Mouse (Mus musculus) hindbrain, embryonic 15.5 days (tissue): Measurements from ENCODE around the gene Mdga2. TPM values are rescaled to one million over a fixed set of nuclear protein-coding genes. Genes with fewer than 3 reads are reported as not detected.

ENCODE experiments used
- ATAC-seq: fragments of 200-750 bp; cut with Nextera tagmentation; 2 replicates; pipeline ENCODE4 v1.8.0; 2017; ENCODE audit warnings: low read depth, moderate number of reproducible peaks, moderate TSS enrichment; ENCODE audit not compliant: low FRiP score
- H3K27ac ChIP-seq: fragments of 300-500 bp; sonication (generic); replicated peaks from 2 replicates; pipeline ENCODE4 v1.5.1; 2015; ENCODE audit warnings: mild to moderate bottlenecking, inconsistent platforms
- H3K27me3 ChIP-seq: fragments of 300-500 bp; sonication (generic); 2 replicates; pipeline ENCODE4 v1.6.1; 2015; ENCODE audit warnings: control low read depth, inconsistent platforms
- H3K36me3 ChIP-seq: fragments of 300-500 bp; sonication (generic); 2 replicates; pipeline ENCODE4 v1.6.1; 2015; ENCODE audit warnings: control low read depth, inconsistent platforms
- H3K4me1 ChIP-seq: fragments of 300-500 bp; sonication (generic); replicated peaks from 2 replicates; pipeline ENCODE4 v1.6.1; 2015; ENCODE audit warnings: control low read depth, inconsistent platforms
- H3K4me2 ChIP-seq: fragments of 300-500 bp; sonication (generic); 2 replicates; pipeline ENCODE4 v1.6.1; 2015; ENCODE audit warnings: moderate library complexity, mild to moderate bottlenecking, inconsistent platforms
- H3K4me3 ChIP-seq: fragments of 300-500 bp; sonication (generic); 2 replicates; pipeline ENCODE4 v1.5.1; 2015; ENCODE audit warnings: mild to moderate bottlenecking, inconsistent platforms
- H3K9ac ChIP-seq: fragments of 300-500 bp; sonication (generic); 2 replicates; pipeline ENCODE4 v1.6.1; 2015; ENCODE audit warnings: inconsistent platforms
- H3K9me3 ChIP-seq: fragments of 300-500 bp; sonication (generic); 2 replicates; pipeline ENCODE4 v1.6.1; 2016; ENCODE audit warnings: control low read depth, inconsistent platforms
- WGBS: fragments of 180-500 bp; shearing (Covaris S2); methylation state at CpG from one replicate; pipeline ENCODE4 v1.1.7; 2015; 5-methylcytosine and 5-hydroxymethylcytosine counted together
- polyA plus RNA-seq: library from polyadenylated mRNA; unstranded; fragments of >200 nt; fragmentation: Nextera tagmentation; extraction: Ambion mirVana; gene quantifications from 2 replicates; pipeline ENCODE4 v1.2.1, GENCODE M21; 2015

Mdga2 gene
- polyA plus RNA-seq, 1 experiment from 2014 or later: 35.5 TPM

DNA sequence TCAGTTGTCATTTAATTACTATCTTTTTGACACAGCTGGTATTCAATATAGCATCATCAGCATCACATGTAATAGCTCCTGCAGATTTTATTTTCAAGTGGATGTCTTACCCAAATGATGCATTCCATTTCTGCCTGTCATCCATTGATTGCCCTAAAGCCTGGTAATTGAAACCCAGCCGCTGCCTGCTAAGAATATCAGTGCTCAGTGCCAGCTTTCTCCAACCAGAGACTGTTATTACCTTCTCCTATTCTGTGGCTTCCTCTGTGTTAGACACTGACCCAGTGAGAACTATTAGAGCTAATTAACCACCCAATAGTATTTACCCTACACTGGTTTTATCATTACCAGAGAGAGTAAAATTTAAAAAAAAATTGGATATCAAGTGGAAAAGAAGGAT, 333.7 kb downstream of the Mdga2 start:
- H3K9ac ChIP-seq: no peak overlapping the region
- no peak overlapping the region for H3K27ac ChIP-seq
- H3K4me2 ChIP-seq: no peak overlapping the region
- H3K4me3 ChIP-seq: no peak overlapping the region
- H3K9me3 ChIP-seq: no peaks in the 10 kb centered on the region
- ATAC-seq: 0 out of 2 replicates have a peak, but pooled peaks have one; percentile 59
- no peaks in the 10 kb centered on the region for H3K36me3 ChIP-seq
- 24% methylated on average over 1 of the region's 1 CpGs for WGBS
- H3K27me3 ChIP-seq: no peaks in the 10 kb centered on the region
- peaks cover 6% of the 10 kb centered on the region; the same call in 1 of the 2 replicates for H3K4me1 ChIP-seq

DNA sequence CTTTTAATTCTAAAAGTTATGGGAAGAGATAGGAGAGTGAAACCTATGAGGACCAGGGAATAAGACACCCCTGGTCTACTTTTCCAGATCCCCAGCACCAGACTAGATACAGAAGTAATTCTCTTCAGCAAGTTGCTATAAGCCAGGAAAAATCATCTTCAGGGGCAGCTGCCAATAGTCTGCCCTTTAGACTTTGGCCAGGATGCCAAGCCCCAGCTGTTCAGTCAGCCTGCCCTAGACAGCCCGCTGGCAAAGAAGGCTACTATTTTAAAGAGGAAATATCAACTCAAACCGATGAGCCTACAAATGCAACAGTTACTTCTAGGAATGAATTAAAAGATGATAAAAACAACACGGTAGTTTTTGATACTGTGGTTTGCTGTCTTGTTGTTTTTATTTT, 356.1 kb downstream of the Mdga2 start:
- H3K9ac ChIP-seq: no peak overlapping the region
- H3K4me3 ChIP-seq: no peak overlapping the region
- H3K4me1 ChIP-seq: no peaks in the 10 kb centered on the region
- no peak overlapping the region for H3K27ac ChIP-seq
- H3K9me3 ChIP-seq: no peaks in the 10 kb centered on the region
- H3K36me3 ChIP-seq: no peaks in the 10 kb centered on the region
- no peak overlapping the region for H3K4me2 ChIP-seq
- ATAC-seq: no peak
- 77% methylated on average over 3 of the region's 3 CpGs for whole genome bisulfite sequencing
- no peaks in the 10 kb centered on the region for H3K27me3 ChIP-seq

DNA sequence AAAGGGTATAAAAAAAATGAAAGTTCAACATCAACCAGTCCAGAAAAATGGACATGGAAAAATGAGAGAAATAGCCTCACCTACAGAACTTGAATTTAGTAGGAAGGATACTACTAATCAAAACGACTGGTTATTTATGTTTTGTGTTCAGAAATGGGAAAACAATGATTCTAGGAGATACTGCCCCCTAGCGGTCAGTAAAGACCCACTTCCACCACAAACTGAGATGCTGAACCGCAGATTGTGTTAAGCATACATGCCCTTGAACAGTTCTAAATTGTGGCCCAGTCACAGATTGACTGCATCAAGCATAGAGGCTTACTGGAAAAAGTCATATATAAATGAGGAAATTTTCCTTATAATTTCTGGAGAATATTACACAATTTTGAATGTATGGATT, 369.2 kb downstream of the Mdga2 start:
- WGBS: 20% methylated on average over 3 of the region's 3 CpGs
- no peaks in the 10 kb centered on the region for H3K36me3 ChIP-seq
- no peak overlapping the region for H3K27ac ChIP-seq
- no peak for ATAC-seq
- no peaks in the 10 kb centered on the region for H3K27me3 ChIP-seq
- no peaks in the 10 kb centered on the region for H3K4me1 ChIP-seq
- no peak overlapping the region for H3K4me2 ChIP-seq
- no peaks in the 10 kb centered on the region for H3K9me3 ChIP-seq
- H3K4me3 ChIP-seq: no peak overlapping the region
- no peak overlapping the region for H3K9ac ChIP-seq

DNA sequence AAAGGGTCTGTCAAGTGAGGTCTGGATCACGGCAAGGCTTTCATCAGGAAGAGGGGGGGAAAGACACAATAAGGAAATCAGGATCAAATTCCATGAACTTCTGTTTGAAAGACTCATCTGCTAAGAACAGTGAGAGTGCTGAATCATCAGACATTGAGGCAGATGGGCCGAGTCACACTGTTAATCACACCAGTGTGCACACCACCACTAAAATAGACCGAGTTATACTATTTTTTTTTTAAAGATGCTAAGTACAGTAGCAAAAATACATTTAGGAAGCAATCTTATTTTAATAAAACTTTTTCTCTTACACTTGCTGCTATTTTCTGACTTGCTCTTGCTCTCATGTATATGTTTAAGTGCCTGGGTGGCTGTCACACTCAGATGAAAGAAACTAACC, 382.0 kb downstream of the Mdga2 start:
- no peak overlapping the region for H3K27ac ChIP-seq
- ATAC-seq: no peak
- no peaks in the 10 kb centered on the region for H3K4me1 ChIP-seq
- H3K36me3 ChIP-seq: no peaks in the 10 kb centered on the region
- no peaks in the 10 kb centered on the region for H3K27me3 ChIP-seq
- no peak overlapping the region for H3K9ac ChIP-seq
- no peak overlapping the region for H3K4me2 ChIP-seq
- WGBS: 62% methylated on average over 3 of the region's 3 CpGs
- no peak overlapping the region for H3K4me3 ChIP-seq
- H3K9me3 ChIP-seq: no peaks in the 10 kb centered on the region

DNA sequence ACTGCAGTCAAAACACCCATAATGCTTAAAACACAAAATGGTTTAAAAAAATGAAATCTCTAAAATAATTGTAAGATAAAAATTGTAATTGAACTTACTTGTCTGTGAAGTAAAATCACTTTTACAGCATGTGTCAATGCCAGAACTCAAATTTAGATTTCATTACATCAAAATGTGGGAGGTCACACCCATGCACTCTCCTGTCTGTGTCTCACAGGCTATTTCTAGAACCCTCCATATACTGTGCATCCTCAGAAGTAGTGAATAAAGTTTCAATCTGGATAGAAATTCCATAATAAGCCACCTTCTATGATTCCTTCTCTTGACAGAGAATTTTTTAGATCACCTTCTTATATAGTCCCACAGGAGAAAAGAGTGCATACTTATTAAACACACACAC, 466.7 kb downstream of the Mdga2 start:
- no peak overlapping the region for H3K27ac ChIP-seq
- no peaks in the 10 kb centered on the region for H3K4me1 ChIP-seq
- no peaks in the 10 kb centered on the region for H3K36me3 ChIP-seq
- H3K4me2 ChIP-seq: no peak overlapping the region
- H3K27me3 ChIP-seq: no peaks in the 10 kb centered on the region
- H3K9ac ChIP-seq: no peak overlapping the region
- no peak overlapping the region for H3K4me3 ChIP-seq
- ATAC-seq: no peak
- H3K9me3 ChIP-seq: no peaks in the 10 kb centered on the region

DNA sequence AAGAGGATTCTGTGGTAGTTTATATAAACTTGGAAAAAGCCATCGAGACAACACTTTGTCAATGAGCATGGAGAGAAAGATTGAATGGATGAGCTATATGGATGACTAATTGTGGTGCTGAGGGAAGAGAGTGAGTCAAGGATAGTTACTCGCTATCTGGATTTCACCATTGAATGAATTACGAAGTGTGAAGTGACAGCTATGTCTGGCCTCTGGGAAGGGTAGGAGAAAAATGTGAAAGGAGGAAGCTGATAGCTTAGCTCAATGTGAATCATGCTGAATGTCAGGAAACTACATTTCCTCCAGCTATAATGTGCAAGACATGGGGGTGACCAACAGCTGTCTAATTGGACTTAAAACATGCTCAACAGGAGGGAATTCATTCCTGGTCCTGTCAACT, 487.8 kb downstream of the Mdga2 start:
- H3K9ac ChIP-seq: no peak overlapping the region
- no peaks in the 10 kb centered on the region for H3K9me3 ChIP-seq
- H3K4me2 ChIP-seq: no peak overlapping the region
- H3K27me3 ChIP-seq: no peaks in the 10 kb centered on the region
- H3K36me3 ChIP-seq: no peaks in the 10 kb centered on the region
- no peaks in the 10 kb centered on the region for H3K4me1 ChIP-seq
- H3K4me3 ChIP-seq: no peak overlapping the region
- no peak for ATAC-seq
- WGBS: 74% methylated on average over 3 of the region's 3 CpGs
- H3K27ac ChIP-seq: no peak overlapping the region

DNA sequence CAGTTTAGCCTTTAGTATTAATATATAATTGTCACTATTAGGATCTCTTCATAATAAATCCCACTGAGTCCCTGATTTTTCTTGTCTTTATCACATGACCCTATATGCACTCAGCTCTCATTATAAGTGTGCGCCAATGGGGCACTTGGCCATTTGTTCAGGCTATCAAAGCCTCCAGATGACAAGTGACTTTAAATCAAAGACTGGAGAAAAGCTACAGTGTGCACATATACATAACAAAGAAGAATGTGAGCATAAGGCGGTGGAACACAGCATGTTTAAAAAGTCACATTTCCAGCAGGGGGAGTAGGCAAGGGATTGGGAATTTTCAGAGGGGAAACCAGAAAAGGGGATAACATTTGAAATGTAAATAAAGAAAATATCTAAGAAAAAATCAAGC, 497.9 kb downstream of the Mdga2 start:
- H3K9me3 ChIP-seq: no peaks in the 10 kb centered on the region
- H3K27ac ChIP-seq: no peak overlapping the region
- no peaks in the 10 kb centered on the region for H3K36me3 ChIP-seq
- no peak overlapping the region for H3K9ac ChIP-seq
- no peak overlapping the region for H3K4me3 ChIP-seq
- ATAC-seq: no peak
- WGBS: 19% methylated on average over 2 of the region's 2 CpGs
- no peak overlapping the region for H3K4me2 ChIP-seq
- H3K27me3 ChIP-seq: no peaks in the 10 kb centered on the region
- no peaks in the 10 kb centered on the region for H3K4me1 ChIP-seq

DNA sequence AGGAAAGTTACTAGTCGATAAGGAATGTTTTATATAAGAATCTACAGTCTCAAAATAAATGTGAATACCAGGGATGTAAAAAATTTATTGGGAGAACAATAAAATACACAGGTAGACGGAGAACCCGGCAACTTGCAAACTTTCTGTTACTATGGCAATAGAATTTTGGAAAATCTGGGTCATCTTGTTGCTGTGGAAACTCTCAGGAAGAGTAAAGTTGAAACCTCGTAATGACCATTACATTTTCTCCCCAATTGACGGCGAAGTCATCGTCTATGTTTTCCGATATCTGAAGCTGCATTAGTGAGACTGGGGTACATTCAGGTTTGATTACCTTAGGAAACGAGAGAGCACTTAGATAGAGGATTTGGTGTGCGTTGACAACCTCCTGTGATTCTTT, 514.0 kb downstream of the Mdga2 start:
- no peak overlapping the region for H3K4me2 ChIP-seq
- H3K4me1 ChIP-seq: no peaks in the 10 kb centered on the region
- H3K4me3 ChIP-seq: no peak overlapping the region
- H3K9me3 ChIP-seq: no peaks in the 10 kb centered on the region
- no peaks in the 10 kb centered on the region for H3K27me3 ChIP-seq
- H3K36me3 ChIP-seq: no peaks in the 10 kb centered on the region
- H3K9ac ChIP-seq: no peak overlapping the region
- 86% methylated on average over 10 of the region's 10 CpGs for WGBS
- ATAC-seq: no peak
- H3K27ac ChIP-seq: no peak overlapping the region

DNA sequence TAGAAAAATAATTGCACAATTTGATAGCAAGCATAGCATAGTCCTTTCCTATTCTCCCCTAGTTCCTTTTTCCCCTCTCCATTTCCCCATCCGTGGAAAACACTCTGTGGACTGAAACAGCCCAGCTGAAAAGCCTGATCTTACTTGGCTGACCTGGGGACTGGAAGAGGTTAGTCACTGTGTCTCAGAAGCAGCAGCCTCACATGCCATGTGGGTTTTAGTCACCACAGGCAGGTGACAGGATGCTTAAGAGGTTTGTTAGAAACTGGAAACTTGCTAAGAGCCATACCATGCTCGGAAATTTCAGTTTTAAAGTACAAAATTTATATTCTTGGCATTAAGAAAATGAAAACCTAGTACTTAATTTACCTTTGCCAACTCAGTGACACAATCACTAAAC, 514.9 kb downstream of the Mdga2 start:
- Histone ChIP-seq H3K27ac (no peak overlapping the region), H3K27me3 (no peaks in the 10 kb centered on the region), H3K4me2 (no peak overlapping the region), H3K9ac (no peak overlapping the region), H3K4me3 (no peak overlapping the region), H3K9me3 (no peaks in the 10 kb centered on the region), H3K4me1 (no peaks in the 10 kb centered on the region), H3K36me3 (no peaks in the 10 kb centered on the region)
- WGBS: 34% methylated on average over 2 of the region's 2 CpGs
- no peak for ATAC-seq

DNA sequence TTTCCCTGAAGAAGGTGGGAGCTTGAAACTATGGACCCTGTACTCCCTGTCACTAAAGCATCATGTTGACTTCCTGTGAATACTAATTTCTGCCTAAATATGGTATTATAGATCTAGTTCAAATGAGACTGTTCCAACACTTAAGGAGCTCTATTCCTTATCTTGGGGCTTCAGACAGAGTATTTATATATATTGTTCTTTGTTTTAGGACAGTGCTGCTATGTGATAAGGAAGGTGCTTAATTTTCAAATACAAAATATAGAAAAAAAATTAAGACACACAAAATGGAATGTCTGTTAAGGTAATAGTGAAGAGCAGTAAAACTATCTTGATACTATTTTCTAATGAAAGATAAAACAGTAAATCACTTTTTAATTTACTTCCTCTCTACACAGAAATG, 517.3 kb downstream of the Mdga2 start:
- ATAC-seq: no peak
- H3K9me3 ChIP-seq: no peaks in the 10 kb centered on the region

DNA sequence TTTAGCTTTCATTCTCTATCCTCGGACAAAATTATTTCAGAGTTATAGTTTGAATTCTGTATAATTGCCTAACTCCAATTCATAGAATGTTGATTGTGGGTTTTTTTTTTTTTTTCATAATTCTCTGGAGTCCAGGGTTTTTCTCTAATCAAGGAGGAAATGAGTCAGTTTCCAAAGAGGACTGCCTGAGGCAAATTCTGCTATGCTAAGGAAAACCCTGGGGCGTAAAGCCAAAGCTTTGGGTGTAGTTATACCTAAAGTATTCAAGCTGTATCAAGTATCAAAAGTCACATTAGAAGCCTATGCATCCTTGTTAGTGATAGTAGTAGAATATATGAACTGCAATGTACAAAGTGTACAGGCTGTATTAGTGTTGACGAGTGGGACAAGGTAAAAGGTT, 519.6 kb downstream of the Mdga2 start:
- H3K9me3 ChIP-seq: no peaks in the 10 kb centered on the region
- no peaks in the 10 kb centered on the region for H3K27me3 ChIP-seq
- no peak for ATAC-seq
- H3K4me2 ChIP-seq: no peak overlapping the region
- no peak overlapping the region for H3K27ac ChIP-seq
- H3K9ac ChIP-seq: no peak overlapping the region
- H3K4me3 ChIP-seq: no peak overlapping the region
- no peaks in the 10 kb centered on the region for H3K4me1 ChIP-seq
- H3K36me3 ChIP-seq: no peaks in the 10 kb centered on the region
- 96% methylated on average over 3 of the region's 3 CpGs for WGBS

More for the DNA sequence above, 517.3 kb downstream of the Mdga2 start:
- Histone ChIP-seq H3K27ac (no peak overlapping the region), H3K36me3 (no peaks in the 10 kb centered on the region), H3K9ac (no peak overlapping the region), H3K4me2 (no peak overlapping the region), H3K27me3 (no peaks in the 10 kb centered on the region), H3K4me1 (no peaks in the 10 kb centered on the region), H3K4me3 (no peak overlapping the region)

DNA sequence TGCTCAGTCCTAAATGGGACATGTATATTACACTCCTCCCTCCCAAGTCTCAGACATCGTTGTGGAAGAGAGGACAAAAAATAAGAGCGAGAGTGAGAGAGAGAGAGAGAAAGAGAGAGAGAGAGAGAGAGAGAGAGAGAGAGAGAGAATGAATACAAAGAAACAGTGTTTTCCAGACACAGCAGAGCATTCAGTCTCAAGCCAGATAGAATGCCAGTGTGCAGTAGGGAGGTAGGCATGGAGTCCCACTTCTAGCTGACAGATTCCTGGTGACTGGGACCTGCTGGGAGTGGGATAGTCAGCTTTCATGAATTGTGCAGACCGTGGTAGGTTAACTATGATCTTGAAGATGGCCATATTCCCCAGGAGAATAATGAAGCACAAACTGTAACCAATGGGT, 542.8 kb downstream of the Mdga2 start:
- Histone ChIP-seq H3K9me3 (no peaks in the 10 kb centered on the region), H3K27me3 (no peaks in the 10 kb centered on the region), H3K36me3 (no peaks in the 10 kb centered on the region), H3K4me2 (no peak overlapping the region), H3K9ac (no peak overlapping the region), H3K4me3 (no peak overlapping the region), H3K4me1 (no peaks in the 10 kb centered on the region), H3K27ac (no peak overlapping the region)
- 66% methylated on average over 3 of the region's 3 CpGs for WGBS
- no peak for ATAC-seq

DNA sequence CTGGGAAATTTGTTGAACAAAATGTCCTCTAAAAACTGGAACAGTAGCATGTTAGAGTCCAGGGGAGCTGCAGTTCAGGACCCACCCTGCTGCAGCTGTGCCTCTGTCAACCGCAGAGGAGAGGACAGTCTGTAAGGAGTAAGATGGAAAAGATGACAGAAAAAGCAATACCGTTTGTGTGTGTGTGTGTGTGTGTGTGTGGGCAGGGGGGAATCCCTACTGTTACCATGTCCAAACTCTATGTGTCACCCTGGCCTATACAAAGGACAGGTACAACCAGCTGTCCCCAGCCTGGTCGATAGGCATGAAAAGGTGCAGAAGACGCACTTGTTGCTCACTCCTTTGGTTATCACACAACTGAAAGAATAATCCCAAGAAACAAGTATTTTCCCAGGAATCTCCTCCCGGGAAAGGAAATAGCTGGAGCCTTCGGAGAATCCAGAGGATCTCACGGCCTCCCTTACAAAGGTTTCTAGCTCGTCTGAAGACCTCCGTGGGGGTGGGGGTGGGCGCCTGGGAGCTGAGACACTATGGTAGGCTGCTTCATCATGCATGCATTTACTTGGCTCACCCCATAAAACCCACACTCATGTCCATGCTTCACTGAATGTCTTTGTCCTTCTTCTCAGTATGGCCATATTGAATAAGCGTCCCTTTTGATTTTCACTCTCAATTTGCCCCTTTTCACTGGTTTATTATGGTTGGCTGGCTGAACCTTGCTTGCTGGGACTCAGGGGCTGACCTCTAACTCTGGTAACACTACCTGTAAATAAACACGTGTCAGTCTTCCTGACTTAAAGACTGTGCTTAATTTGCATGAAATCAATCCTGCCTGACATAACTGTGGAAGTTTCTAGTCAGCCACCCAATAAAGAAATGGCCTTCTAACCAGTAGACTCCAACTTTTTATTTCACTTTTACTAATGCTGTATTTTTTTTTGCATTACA, 573.5 kb downstream of the Mdga2 start:
- Histone ChIP-seq H3K27ac (no peak overlapping the region), H3K9ac (no peak overlapping the region), H3K36me3 (no peaks in the 10 kb centered on the region), H3K27me3 (no peaks in the 10 kb centered on the region), H3K9me3 (no peaks in the 10 kb centered on the region), H3K4me2 (no peak overlapping the region), H3K4me3 (no peak overlapping the region), H3K4me1 (no peaks in the 10 kb centered on the region)
- no peak for ATAC-seq
- WGBS: 33% methylated on average over 12 of the region's 12 CpGs
